Mouse (Mus musculus): ENCODE data around the gene Plin3. TPM values are rescaled to one million over a fixed set of nuclear protein-coding genes. Genes with fewer than 3 reads are reported as not detected.

Plin3 gene
- polyA plus RNA-seq, 1 experiment from 2014 or later, result 17.5 TPM

GRCm38 (mm10) chr17:56294241-56294640 is 1.6 kb upstream of the Plin3 start:
- Histone ChIP-seq H3K27ac (replicated peaks) (no peak overlapping the region), H3K9me3 (no peaks in the 10 kb centered on the region), H3K27me3 (no peaks in the 10 kb centered on the region), H3K4me1 (replicated peaks) (peaks cover 23% of the 10 kb centered on the region), H3K4me2 (no peak overlapping the region), H3K4me3 (no peak overlapping the region), H3K36me3 (no peaks in the 10 kb centered on the region), H3K9ac (no peak overlapping the region)
- ATAC-seq (ENCODE audit: low FRiP score, low read depth), result no peak
- 80% methylated on average over 19 of the region's 19 CpGs for WGBS

GRCm38 (mm10) chr17:56293291-56293690 is 618 bp upstream of the Plin3 start:
- ATAC-seq (ENCODE audit: low FRiP score, low read depth), result no peak
- Histone ChIP-seq H3K9me3 (no peaks in the 10 kb centered on the region), H3K4me1 (replicated peaks) (peaks cover 25% of the 10 kb centered on the region), H3K4me2 (no peak overlapping the region), H3K4me3 (no peak overlapping the region), H3K27ac (replicated peaks) (no peak overlapping the region), H3K36me3 (no peaks in the 10 kb centered on the region), H3K27me3 (no peaks in the 10 kb centered on the region), H3K9ac (no peak overlapping the region)
- WGBS, result 69% methylated on average over 1 of the region's 1 CpGs

- no peak overlapping the region for H3K4me2 ChIP-seq
- H3K4me3 ChIP-seq, result no peak overlapping the region
- H3K4me1 ChIP-seq (replicated peaks), result peaks cover 25% of the 10 kb centered on the region
- H3K36me3 ChIP-seq, result no peaks in the 10 kb centered on the region
- 0 out of 2 replicates have a peak overlapping the region, but pooled peaks have one; percentile 63 for H3K27ac ChIP-seq (replicated peaks)
- no peaks in the 10 kb centered on the region for H3K9me3 ChIP-seq
- no peak for ATAC-seq (ENCODE audit: low FRiP score, low read depth)
- H3K9ac ChIP-seq, result no peak overlapping the region
- no peaks in the 10 kb centered on the region for H3K27me3 ChIP-seq
- WGBS, result 65% methylated on average over 7 of the region's 7 CpGs
Observed at GRCm38 (mm10) chr17:56291826-56292475, 722 bp downstream of the Plin3 start.

DNA sequence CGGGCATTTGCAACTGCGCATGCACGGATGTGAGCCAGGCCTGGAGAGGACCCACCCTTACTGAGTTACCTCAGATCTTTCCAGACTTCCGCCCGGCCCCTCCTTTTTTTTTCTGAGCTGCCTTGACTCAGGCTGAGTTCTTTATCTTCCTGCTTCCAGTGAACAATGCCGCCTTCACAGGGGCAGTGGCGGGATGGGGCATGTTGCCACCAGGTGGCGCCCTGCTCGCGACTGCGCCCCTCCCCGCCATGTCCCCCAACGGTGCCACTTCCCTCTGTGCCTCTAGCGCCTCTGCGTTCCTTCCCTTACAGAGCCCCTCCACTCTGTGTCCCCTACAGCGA is 1.5 kb downstream of the Plin3 start:
- peak overlapping the region; percentile 63 for H3K27ac ChIP-seq (replicated peaks)
- WGBS, result 0% methylated on average over 16 of the region's 16 CpGs
- no peaks in the 10 kb centered on the region for H3K27me3 ChIP-seq
- H3K9me3 ChIP-seq, result no peaks in the 10 kb centered on the region
- peak overlapping the region; percentile 30 for H3K4me3 ChIP-seq
- no peak overlapping the region; the same call in 1 of the 2 replicates for H3K9ac ChIP-seq
- H3K4me2 ChIP-seq, result peak overlapping the region; percentile 53
- peaks cover 25% of the 10 kb centered on the region for H3K4me1 ChIP-seq (replicated peaks)
- H3K36me3 ChIP-seq, result no peaks in the 10 kb centered on the region
- peak; percentile 83 for ATAC-seq (ENCODE audit: low FRiP score, low read depth)

DNA sequence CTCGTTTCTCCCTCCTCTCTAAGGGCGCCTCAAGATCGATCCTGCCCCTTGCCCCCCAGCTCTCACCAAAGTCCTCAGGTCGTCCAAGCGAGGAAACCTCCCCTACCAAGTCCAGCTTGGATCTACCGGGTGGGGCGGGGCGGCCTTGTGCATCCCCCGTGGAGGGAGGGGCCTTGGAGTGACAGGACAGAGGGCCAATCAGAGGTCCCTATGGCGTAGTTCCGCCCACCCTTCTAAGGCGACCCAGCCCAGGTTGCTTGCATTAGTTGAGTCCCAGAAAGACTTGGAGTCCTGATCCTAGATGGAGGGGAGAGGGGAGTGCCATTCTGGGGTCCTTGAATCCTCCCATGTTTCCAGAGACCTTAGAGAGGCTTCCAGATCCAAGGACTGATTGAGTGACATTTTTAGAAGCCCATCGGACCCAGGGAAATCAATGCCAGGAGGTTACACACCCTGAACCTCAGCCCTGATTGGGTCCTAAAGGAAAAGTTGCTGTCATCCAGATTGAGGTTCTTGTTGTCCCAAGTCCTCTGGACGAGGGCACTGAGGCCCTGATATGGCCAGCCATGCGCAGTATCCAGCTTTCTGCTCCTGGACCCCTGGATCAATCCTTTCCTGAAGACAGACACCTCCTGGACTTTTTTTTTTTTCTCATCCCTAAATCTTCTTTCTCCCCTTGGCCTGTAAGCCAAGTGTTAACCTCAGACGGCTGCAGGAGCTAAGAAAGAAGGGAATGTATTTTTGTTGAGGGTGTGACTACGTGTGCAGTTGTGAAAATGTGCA is 2.1 kb downstream of the Plin3 start:
- Histone ChIP-seq H3K9ac (peak overlapping the region; percentile 20; the same call in 1 of the 2 replicates), H3K9me3 (no peaks in the 10 kb centered on the region), H3K4me2 (peak overlapping the region; percentile 53), H3K4me3 (peak overlapping the region; percentile 30), H3K27ac (replicated peaks) (peak overlapping the region; percentile 63), H3K27me3 (no peaks in the 10 kb centered on the region), H3K4me1 (replicated peaks) (peaks cover 25% of the 10 kb centered on the region), H3K36me3 (no peaks in the 10 kb centered on the region)
- peak; percentile 47; the same call in 1 of the 2 replicates for ATAC-seq (ENCODE audit: low FRiP score, low read depth)
- WGBS, result 8% methylated on average over 16 of the region's 17 CpGs

- Histone ChIP-seq H3K36me3 (no peaks in the 10 kb centered on the region), H3K27ac (replicated peaks) (peak overlapping the region; percentile 54), H3K9me3 (no peaks in the 10 kb centered on the region), H3K4me2 (peak overlapping the region; percentile 53), H3K9ac (peak overlapping the region; percentile 20; the same call in 1 of the 2 replicates), H3K27me3 (no peaks in the 10 kb centered on the region), H3K4me1 (replicated peaks) (peaks cover 25% of the 10 kb centered on the region), H3K4me3 (peak overlapping the region; percentile 30)
- ATAC-seq (ENCODE audit: low FRiP score, low read depth), result no peak
- 6% methylated on average over 23 of the region's 23 CpGs for WGBS
Observed at GRCm38 (mm10) chr17:56289371-56290331, 3.0 kb downstream of the Plin3 start.

- Histone ChIP-seq H3K4me3 (no peak overlapping the region), H3K27me3 (no peaks in the 10 kb centered on the region), H3K4me2 (peak overlapping the region; percentile 53), H3K9me3 (no peaks in the 10 kb centered on the region), H3K36me3 (no peaks in the 10 kb centered on the region), H3K27ac (replicated peaks) (peak overlapping the region; percentile 38; the same call in 1 of the 2 replicates), H3K9ac (no peak overlapping the region), H3K4me1 (replicated peaks) (peaks cover 25% of the 10 kb centered on the region)
- no peak for ATAC-seq (ENCODE audit: low FRiP score, low read depth)
- WGBS, result 69% methylated on average over 3 of the region's 3 CpGs
Observed at GRCm38 (mm10) chr17:56288866-56289265, 3.8 kb downstream of the Plin3 start.

GRCm38 (mm10) chr17:56287830-56288229 is 4.8 kb downstream of the Plin3 start:
- Histone ChIP-seq H3K36me3 (no peaks in the 10 kb centered on the region), H3K27me3 (no peaks in the 10 kb centered on the region), H3K9ac (no peak overlapping the region), H3K4me2 (peak overlapping the region; percentile 16; the same call in 1 of the 2 replicates), H3K4me1 (replicated peaks) (peaks cover 25% of the 10 kb centered on the region), H3K9me3 (no peaks in the 10 kb centered on the region), H3K4me3 (no peak overlapping the region), H3K27ac (replicated peaks) (no peak overlapping the region)
- ATAC-seq (ENCODE audit: low FRiP score, low read depth), result no peak
- WGBS, result 66% methylated on average over 3 of the region's 3 CpGs

GRCm38 (mm10) chr17:56285995-56286394 is 6.7 kb downstream of the Plin3 start:
- Histone ChIP-seq H3K27ac (replicated peaks) (no peak overlapping the region), H3K36me3 (no peaks in the 10 kb centered on the region), H3K9ac (no peak overlapping the region), H3K4me3 (no peak overlapping the region), H3K9me3 (no peaks in the 10 kb centered on the region), H3K4me1 (replicated peaks) (peaks cover 20% of the 10 kb centered on the region), H3K4me2 (no peak overlapping the region), H3K27me3 (no peaks in the 10 kb centered on the region)
- ATAC-seq (ENCODE audit: low FRiP score, low read depth), result no peak
- 94% methylated on average over 11 of the region's 11 CpGs for WGBS

DNA sequence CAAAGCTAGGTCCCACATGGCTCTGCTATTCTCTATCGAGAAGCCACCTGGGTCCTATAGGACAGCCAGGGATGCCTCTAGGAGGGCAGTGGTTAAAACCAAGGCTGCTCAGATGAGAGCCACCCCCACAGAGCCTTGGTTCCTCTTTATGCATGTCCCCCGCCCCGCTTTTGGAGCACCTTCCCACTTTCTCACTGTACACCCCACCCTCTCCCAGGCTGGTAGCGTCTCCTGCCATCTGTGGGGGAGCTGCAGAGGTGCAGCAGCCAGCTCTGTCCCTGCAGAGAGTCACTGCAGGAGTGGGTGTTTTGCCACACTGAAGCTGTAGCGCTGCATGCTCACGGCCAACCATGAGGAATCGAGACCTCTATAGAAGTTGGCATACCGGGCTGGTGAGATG is 9.4 kb downstream of the Plin3 start:
- Histone ChIP-seq H3K4me2 (no peak overlapping the region), H3K4me1 (replicated peaks) (no peaks in the 10 kb centered on the region; the same call in 1 of the 2 replicates), H3K27ac (replicated peaks) (no peak overlapping the region; the same call in 1 of the 2 replicates), H3K9ac (no peak overlapping the region), H3K9me3 (no peaks in the 10 kb centered on the region), H3K4me3 (no peak overlapping the region), H3K36me3 (no peaks in the 10 kb centered on the region), H3K27me3 (no peaks in the 10 kb centered on the region)
- 91% methylated on average over 8 of the region's 8 CpGs for WGBS
- ATAC-seq (ENCODE audit: low FRiP score, low read depth), result no peak

DNA sequence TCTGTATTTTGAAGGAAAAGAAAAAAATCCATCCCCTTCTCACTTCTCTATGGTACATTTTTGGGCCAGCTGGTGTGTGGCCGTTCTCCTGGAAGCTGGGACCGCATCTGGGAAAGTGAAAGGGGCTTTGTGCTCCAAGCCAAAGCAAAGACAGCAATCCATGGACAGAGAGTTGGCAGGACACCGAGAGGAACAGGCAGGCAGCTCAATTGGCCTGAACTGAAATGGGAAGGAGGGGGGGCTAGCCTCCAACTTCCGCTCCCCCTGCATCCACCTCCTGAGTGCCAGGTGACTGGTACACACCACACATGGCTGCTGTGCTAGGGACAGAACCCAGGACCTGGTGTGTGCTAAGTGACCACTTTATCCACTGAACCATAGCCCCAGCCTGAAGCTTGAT is 9.9 kb downstream of the Plin3 start:
- WGBS, result 83% methylated on average over 4 of the region's 4 CpGs
- ATAC-seq (ENCODE audit: low FRiP score, low read depth), result no peak
- no peaks in the 10 kb centered on the region for H3K36me3 ChIP-seq
- no peaks in the 10 kb centered on the region for H3K4me1 ChIP-seq (replicated peaks)
- no peak overlapping the region for H3K9ac ChIP-seq
- H3K4me2 ChIP-seq, result no peak overlapping the region
- H3K4me3 ChIP-seq, result no peak overlapping the region
- H3K27me3 ChIP-seq, result no peaks in the 10 kb centered on the region
- no peaks in the 10 kb centered on the region for H3K9me3 ChIP-seq
- H3K27ac ChIP-seq (replicated peaks), result peak overlapping the region; percentile 49; the same call in 1 of the 2 replicates
